Mouse (Mus musculus) lung, embryonic 14.5 days (tissue): ENCODE data around the gene Hs2st1. TPM values are rescaled to one million over a fixed set of nuclear protein-coding genes. Genes with fewer than 3 reads are reported as not detected.

ENCODE experiments used
- ATAC-seq: fragments of 200-750 bp; cut with Nextera tagmentation; 2 replicates; pipeline ENCODE4 v1.8.0; 2017; ENCODE audit warnings: mild to moderate bottlenecking, moderate TSS enrichment, moderate library complexity; ENCODE audit not compliant: insufficient read depth
- DNase-seq: peaks from one replicate; pipeline ENCODE4 v3.0.0-alpha.2; 2015
- H3K27ac ChIP-seq: fragments of 300-500 bp; sonication (generic); 2 replicates; pipeline ENCODE4 v1.5.1; 2014; ENCODE audit warnings: low read depth, mild to moderate bottlenecking, moderate library complexity
- H3K27me3 ChIP-seq: fragments of 300-500 bp; sonication (generic); 2 replicates; pipeline ENCODE4 v1.6.1; 2014; ENCODE audit warnings: low read length, control low read depth; ENCODE audit not compliant: insufficient read depth
- H3K36me3 ChIP-seq: fragments of 300-500 bp; sonication (generic); 2 replicates; pipeline ENCODE4 v1.6.1; 2014; ENCODE audit warnings: control low read depth; ENCODE audit not compliant: insufficient read depth
- H3K4me1 ChIP-seq: fragments of 300-500 bp; sonication (generic); 2 replicates; pipeline ENCODE4 v1.6.1; 2014; ENCODE audit warnings: antibody characterized with exemption, control low read depth; ENCODE audit not compliant: insufficient read depth
- H3K4me2 ChIP-seq: fragments of 300-500 bp; sonication (generic); 2 replicates; pipeline ENCODE4 v1.6.1; 2014; ENCODE audit warnings: mild to moderate bottlenecking
- H3K4me3 ChIP-seq: fragments of 300-500 bp; sonication (generic); 2 replicates; pipeline ENCODE4 v1.5.1; 2014; ENCODE audit warnings: low read depth, low read length
- H3K9ac ChIP-seq: fragments of 300-500 bp; sonication (generic); 2 replicates; pipeline ENCODE4 v1.6.1; 2014
- H3K9me3 ChIP-seq: fragments of 300-500 bp; sonication (generic); 2 replicates; pipeline ENCODE4 v1.6.1; 2016; ENCODE audit warnings: low read depth, low read length, control low read depth
- CTCF ChIP-seq: IDR thresholded peaks from 2 replicates; pipeline ENCODE4 v1.5.1; 2016; ENCODE audit warnings: antibody characterized with exemption, low read depth
- WGBS: fragments of 180-500 bp; shearing (Covaris S2); extraction: QIAGEN DNeasy Blood & Tissue Kit; methylation state at CpG from one replicate; pipeline ENCODE4 v1.1.7; 2014; 5-methylcytosine and 5-hydroxymethylcytosine counted together
- polyA plus RNA-seq: library from polyadenylated mRNA; unstranded; fragments of >200 nt; fragmentation: Nextera tagmentation; extraction: Ambion mirVana; gene quantifications from 2 replicates; pipeline ENCODE4 v1.2.1, GENCODE M21; 2014

Hs2st1 gene
- polyA plus RNA-seq, 1 experiment from 2014 or later, result 11.9 TPM

DNA sequence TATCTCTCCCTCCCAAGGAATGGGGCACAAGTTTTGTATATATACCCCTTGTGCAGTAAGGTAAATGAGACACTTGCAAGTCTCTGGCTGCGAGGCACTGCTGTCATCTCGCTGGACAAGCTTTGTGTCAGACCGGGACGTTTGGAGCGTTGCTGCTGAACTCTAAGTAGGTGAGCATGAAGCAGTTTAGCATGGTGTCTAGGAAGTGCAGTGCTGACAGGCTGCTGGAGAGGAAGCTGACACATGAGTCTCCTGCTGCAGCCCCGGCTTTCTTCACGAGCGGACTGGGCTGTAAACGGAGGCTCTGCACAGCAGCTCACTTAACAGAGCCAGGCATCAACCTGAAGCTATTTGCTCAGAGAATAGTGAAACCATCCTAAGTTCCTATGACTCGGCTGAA lies 107.3 kb downstream of the Hs2st1 start:
- WGBS, result 44% methylated on average over 10 of the region's 10 CpGs
- H3K9ac ChIP-seq, result no peak overlapping the region
- no peak for ATAC-seq
- no peak overlapping the region for H3K4me3 ChIP-seq
- H3K9me3 ChIP-seq, result no peaks in the 10 kb centered on the region
- H3K4me1 ChIP-seq, result 0 out of 2 replicates have a peak, but pooled peaks cover 7% of the 10 kb centered on the region
- H3K27me3 ChIP-seq, result no peaks in the 10 kb centered on the region
- H3K36me3 ChIP-seq, result 0 out of 2 replicates have a peak, but pooled peaks cover 5% of the 10 kb centered on the region
- TF ChIP-seq CTCF, result no peak
- peak; percentile 14 for DNase-seq
- H3K4me2 ChIP-seq, result no peak overlapping the region
- no peak overlapping the region for H3K27ac ChIP-seq

DNA sequence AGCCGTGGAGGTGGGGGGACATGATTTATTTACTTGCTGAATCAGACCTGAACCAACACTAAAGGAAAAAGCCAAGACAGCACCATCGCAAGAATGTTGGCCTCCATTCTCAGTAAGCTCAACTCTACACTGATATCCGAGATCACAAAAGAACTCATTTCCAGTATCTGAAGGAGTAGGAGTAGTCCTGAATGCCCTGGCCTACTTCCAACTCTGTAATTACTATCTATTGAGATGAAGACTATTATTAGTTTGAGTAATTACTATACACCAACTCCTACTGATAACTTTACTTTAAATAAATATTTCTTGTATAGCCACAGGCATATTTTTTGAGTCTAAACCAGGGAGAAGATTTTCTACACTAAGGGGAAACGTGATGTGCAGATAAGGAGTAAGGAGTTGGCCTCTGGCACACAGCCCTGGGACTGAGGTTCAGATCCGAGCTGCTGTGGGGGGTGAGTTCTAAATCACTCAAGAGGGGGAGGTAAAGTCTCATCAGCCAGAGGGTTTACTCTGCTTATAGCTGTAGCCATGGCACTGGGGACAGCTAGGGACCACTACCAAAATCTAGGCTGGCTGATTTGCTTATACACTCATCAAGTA lies 109.7 kb downstream of the Hs2st1 start:
- H3K36me3 ChIP-seq, result 0 out of 2 replicates have a peak, but pooled peaks cover 5% of the 10 kb centered on the region
- whole genome bisulfite sequencing, result 36% methylated on average over 5 of the region's 5 CpGs
- H3K27ac ChIP-seq, result no peak overlapping the region

DNA sequence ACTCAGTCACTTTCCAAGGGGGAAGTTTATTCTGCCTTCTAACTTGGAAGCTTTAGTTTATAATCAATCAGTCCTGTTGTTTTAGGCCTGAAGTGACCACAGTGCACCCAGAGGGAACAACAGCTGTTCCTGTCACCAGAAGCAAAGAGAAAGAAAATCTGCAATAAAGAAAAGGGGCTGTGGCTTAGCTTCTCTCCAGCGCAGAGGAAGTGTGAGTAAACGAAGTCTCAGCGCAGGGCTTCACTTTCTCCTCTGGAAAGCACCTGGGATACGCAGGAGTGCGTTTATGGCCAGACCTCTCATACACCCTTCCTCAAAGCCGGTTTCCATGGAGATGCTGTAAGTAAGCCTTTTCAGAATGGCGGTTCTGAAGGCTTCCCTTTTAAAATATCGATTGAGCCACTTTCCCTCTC lies 110.7 kb downstream of the Hs2st1 start:
- peak; percentile 74 for DNase-seq
- no peak overlapping the region for H3K9ac ChIP-seq
- TF ChIP-seq CTCF, result no peak
- no peak overlapping the region for H3K4me3 ChIP-seq
- no peak overlapping the region for H3K27ac ChIP-seq
- WGBS, result 19% methylated on average over 8 of the region's 8 CpGs
- H3K4me2 ChIP-seq, result peak overlapping the region; percentile 18; the same call in 1 of the 2 replicates
- no peaks in the 10 kb centered on the region for H3K27me3 ChIP-seq
- no peaks in the 10 kb centered on the region for H3K9me3 ChIP-seq
- peaks cover 7% of the 10 kb centered on the region; the same call in 1 of the 2 replicates for H3K4me1 ChIP-seq
- 0 out of 2 replicates have a peak, but pooled peaks cover 5% of the 10 kb centered on the region for H3K36me3 ChIP-seq
- ATAC-seq, result peak; percentile 60

More for the DNA sequence above, 109.7 kb downstream of the Hs2st1 start:
- H3K27me3 ChIP-seq, result no peaks in the 10 kb centered on the region
- H3K9me3 ChIP-seq, result no peaks in the 10 kb centered on the region
- H3K4me3 ChIP-seq, result no peak overlapping the region
- DNase-seq (peak; percentile 69), ATAC-seq (peak; percentile 29; the same call in 1 of the 2 replicates)
- H3K4me1 ChIP-seq, result peaks cover 7% of the 10 kb centered on the region; the same call in 1 of the 2 replicates
- no peak for TF ChIP-seq CTCF
- no peak overlapping the region for H3K9ac ChIP-seq
- no peak overlapping the region for H3K4me2 ChIP-seq

DNA sequence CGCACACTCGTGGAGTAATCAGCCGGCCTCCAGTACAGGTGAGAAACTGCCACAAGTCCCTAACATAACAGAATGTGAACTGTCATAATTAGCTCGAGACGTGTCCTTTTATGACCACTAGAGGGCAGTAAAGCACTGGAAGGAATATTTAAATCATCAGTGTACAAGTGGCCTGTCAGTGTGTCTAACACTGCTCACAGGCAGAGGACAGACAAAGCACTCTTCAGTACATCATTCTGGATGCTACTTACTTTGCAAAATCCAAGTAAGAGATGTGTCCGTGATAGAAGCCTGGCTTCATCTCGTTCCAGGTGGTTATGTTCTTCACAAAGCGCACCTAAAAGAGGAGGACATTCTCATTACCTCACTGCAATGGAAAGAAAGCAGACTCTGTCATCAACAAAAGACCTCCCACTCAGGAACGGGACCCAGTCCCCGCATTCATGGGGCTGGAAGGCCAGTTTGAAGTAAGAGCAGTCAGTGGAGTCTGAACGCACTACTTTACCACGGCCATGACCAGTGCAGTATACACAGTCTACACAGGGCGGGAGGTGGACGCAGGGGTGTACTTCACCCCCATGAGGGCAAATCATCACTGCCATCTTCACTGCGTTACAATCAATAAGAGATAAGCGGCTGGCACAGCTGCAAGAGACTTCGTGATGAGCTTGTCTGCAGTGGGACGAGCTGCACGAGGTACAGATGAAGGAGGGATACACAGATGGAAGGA lies 116.1 kb downstream of the Hs2st1 start:
- H3K4me1 ChIP-seq, result peaks cover 3% of the 10 kb centered on the region; the same call in 1 of the 2 replicates
- TF ChIP-seq CTCF, result peak; percentile 93
- 0 out of 2 replicates have a peak, but pooled peaks cover 5% of the 10 kb centered on the region for H3K36me3 ChIP-seq
- no peak overlapping the region for H3K9ac ChIP-seq
- no peak overlapping the region for H3K4me2 ChIP-seq
- no peaks in the 10 kb centered on the region for H3K27me3 ChIP-seq
- DNase-seq (peak; percentile 91), ATAC-seq (peak; percentile 77)
- no peaks in the 10 kb centered on the region for H3K9me3 ChIP-seq
- no peak overlapping the region for H3K4me3 ChIP-seq
- H3K27ac ChIP-seq, result no peak overlapping the region
- 47% methylated on average over 19 of the region's 19 CpGs for WGBS

DNA sequence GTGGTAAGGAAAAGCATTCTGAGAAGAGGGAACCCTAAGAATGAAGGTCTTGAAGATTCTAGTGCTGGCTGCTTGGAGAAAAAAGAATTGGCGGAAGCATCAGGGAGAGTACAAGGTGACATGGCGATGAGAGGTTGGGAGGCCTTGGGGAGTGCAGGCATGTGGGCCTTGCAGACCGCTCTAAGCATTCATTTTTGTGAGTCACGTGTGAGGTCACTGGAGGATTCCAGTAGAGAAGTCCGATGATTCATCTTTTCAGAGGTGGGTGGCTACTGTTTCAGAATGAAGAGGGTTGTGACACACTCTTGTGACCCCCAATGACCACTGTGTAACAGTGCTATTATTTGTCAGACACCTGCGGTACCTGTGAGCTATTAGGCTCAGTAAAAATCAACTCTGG lies 121.0 kb downstream of the Hs2st1 start:
- Histone ChIP-seq H3K9ac (no peak overlapping the region), H3K4me3 (no peak overlapping the region), H3K4me1 (no peaks in the 10 kb centered on the region), H3K36me3 (peaks cover 9% of the 10 kb centered on the region; the same call in 1 of the 2 replicates), H3K9me3 (no peaks in the 10 kb centered on the region), H3K4me2 (no peak overlapping the region), H3K27ac (no peak overlapping the region), H3K27me3 (no peaks in the 10 kb centered on the region)
- DNase-seq (no peak), ATAC-seq (no peak)
- WGBS, result 93% methylated on average over 6 of the region's 6 CpGs
- no peak for TF ChIP-seq CTCF

DNA sequence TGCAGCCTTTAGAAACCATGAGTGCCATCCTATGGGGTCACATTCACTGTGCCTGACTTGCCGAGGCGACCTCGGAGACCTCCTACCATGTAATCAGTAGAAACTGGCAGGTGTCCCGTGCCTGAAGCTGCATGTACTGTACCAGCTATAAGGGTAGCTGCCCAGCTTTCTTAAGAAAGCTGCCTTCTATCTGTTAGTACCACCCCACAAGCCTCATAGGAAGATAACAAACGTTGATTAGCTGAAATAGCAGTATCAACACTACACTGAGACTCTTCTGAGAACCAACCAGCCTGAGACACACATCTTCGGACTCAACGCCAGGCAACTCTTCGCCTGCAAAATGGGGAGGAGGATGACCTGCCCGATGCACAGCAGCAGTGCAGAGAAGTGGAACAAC lies 122.1 kb downstream of the Hs2st1 start:
- H3K27ac ChIP-seq, result no peak overlapping the region
- no peaks in the 10 kb centered on the region for H3K27me3 ChIP-seq
- H3K4me1 ChIP-seq, result no peaks in the 10 kb centered on the region
- no peak overlapping the region for H3K4me3 ChIP-seq
- 84% methylated on average over 9 of the region's 9 CpGs for WGBS
- H3K36me3 ChIP-seq, result peaks cover 5% of the 10 kb centered on the region; the same call in 1 of the 2 replicates
- DNase-seq, result no peak
- no peak overlapping the region for H3K4me2 ChIP-seq
- H3K9me3 ChIP-seq, result no peaks in the 10 kb centered on the region
- H3K9ac ChIP-seq, result no peak overlapping the region
- no peak for TF ChIP-seq CTCF
- ATAC-seq, result no peak

DNA sequence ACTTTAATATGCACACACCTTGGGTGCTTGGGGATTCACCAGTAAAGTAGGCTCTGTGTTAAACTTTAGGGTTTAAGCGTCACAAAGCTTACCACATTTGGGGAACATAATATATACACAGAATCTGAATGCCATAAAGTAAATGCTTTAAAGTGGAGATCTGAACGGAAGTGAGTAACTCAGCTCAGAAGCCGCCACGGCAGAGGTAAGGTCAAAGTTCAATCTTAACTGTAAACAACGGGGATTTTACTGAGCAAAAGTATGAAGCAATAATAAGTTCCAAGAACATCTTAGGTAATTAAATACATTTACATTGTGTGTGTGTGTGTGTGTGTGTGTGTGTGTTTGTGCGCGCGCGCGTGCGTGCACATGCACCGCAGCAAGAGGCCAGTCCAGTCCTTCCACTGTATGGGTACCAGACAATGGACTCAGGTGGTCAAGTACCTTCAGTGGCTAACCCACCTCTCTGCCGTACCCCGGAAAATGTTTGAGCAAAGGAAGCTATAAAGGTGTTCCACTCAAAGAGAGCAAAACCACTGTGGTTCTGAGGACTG lies 123.8 kb downstream of the Hs2st1 start:
- Histone ChIP-seq H3K4me2 (no peak overlapping the region), H3K9ac (no peak overlapping the region), H3K27ac (no peak overlapping the region), H3K36me3 (peaks cover 4% of the 10 kb centered on the region; the same call in 1 of the 2 replicates), H3K9me3 (no peaks in the 10 kb centered on the region), H3K27me3 (no peaks in the 10 kb centered on the region), H3K4me3 (no peak overlapping the region), H3K4me1 (no peaks in the 10 kb centered on the region)
- 75% methylated on average over 14 of the region's 14 CpGs for WGBS
- no peak for TF ChIP-seq CTCF
- ATAC-seq (no peak), DNase-seq (no peak)
